Mouse (Mus musculus): Measurements from ENCODE around the gene Vps8. TPM values are rescaled to one million over a fixed set of nuclear protein-coding genes. Genes with fewer than 3 reads are reported as not detected.
"Not testable (repeated sequence)": the region's sequence is repeated elsewhere in the genome, so short reads cannot be mapped to it uniquely, and the experiment has no call there.

The Vps8 gene
- total RNA-seq, 2 experiments from 2014 or later: 57.2 to 61.5 TPM

- intact Hi-C loops (cut with DNase I); DNase-seq (ENCODE audit: extremely low spot score in 1 of 2, low spot score in 2 of 2): not testable (repeated sequence)
Observed at GRCm38 (mm10) chr16:21673651-21674050, 250.7 kb downstream of the Vps8 start.

DNA sequence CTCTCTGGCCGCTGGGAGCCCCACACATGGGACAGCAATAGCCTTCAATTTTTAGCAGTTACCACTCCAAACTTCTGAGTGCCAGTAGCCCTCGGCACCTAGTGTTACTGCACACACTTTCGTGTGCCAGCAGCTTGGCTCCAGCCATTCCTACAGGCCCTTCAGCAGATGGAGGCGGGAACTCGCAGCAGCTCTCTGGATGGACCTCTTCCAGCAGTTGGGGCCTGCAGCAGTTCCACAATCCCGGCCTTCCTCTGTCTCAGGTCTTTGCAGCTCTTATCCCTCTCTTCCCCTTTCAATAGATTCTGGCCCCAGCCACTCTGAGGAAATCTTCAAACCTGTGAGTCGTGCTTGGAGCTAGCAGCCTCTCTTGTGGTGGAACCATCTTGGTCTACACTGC is 253.9 kb downstream of the Vps8 start:
- intact Hi-C loops (cut with DNase I): no loop called here
- no peak for DNase-seq (ENCODE audit: extremely low spot score in 1 of 2, low spot score in 2 of 2)

GRCm38 (mm10) chr16:21687406-21687805 is 264.5 kb downstream of the Vps8 start:
- DNase-seq (ENCODE audit: extremely low spot score in 1 of 2, low spot score in 2 of 2): no peak
- intact Hi-C loops (cut with DNase I): no loop called here

DNA sequence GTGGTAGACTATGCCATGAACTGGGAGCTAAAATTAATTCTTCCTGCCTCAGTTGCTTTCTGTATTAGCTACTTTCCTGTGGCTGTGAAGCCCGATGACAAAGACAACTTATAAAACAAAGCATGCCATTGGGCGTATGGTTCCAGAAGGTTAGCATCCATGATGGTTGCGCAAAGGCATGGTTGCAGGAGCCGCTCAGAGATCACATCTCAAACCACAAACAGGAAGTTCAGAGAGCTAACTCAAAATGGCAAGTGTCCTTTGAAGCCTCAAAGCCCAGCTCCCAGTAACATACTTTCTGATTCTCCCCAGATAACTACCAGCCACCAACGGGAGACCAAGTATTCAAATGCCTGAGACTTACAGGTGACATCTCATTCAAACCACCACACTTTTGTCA is 266.2 kb downstream of the Vps8 start:
- no peak for DNase-seq (ENCODE audit: extremely low spot score in 1 of 2, low spot score in 2 of 2)
- intact Hi-C loops (cut with DNase I): no loop called here

GRCm38 (mm10) chr16:21690216-21690755 is 267.4 kb downstream of the Vps8 start:
- DNase-seq (ENCODE audit: extremely low spot score in 1 of 2, low spot score in 2 of 2): no peak
- intact Hi-C loops (cut with DNase I): loop anchor here (5.0 kb wide), 1 partner anchor 33 kb away; no protein-coding TSS in a partner anchor

DNA sequence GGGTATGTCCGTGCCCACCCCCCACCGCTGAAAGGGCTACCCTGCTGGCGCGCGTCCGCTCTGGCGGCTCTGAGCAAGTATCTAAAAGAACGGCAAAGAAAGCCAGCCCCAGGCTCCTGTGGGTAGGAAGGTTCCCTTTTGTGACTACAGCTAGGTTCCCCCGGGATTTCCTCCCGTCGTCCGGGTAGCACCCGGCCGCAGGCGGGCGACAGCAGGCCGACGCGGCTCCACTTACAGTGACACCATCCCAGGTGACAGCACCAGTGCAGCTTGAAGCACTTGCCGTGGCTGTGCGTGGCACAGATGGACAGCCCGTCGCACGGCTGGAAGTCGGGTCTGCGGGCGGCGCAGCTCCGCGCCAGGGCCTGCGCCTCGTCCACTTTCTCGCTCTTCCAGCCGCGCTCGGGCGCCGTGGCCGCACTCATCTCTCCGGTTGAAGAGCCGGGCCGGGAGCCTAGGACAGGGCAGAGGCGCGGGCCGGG is 271.1 kb downstream of the Vps8 start:
- intact Hi-C loops (cut with DNase I): loop anchor here (5.0 kb wide), 1 partner anchor 37 kb away; no protein-coding TSS in a partner anchor
- DNase-seq (ENCODE audit: extremely low spot score in 1 of 2, low spot score in 2 of 2): peak in 1 of 2 experiments; percentile 36

Other genes starting within 250 kb of the Vps8 start
- 10 to 100 TPM; 29.7 to 34.1 TPM for gene Ephb3, start 218.4 kb upstream of the Vps8 start, total RNA-seq (2021)